Mouse (Mus musculus) cerebellum, adult 2 months (tissue): ENCODE results near the gene Gm5965.

ENCODE experiments used
- CTCF ChIP-seq: fragments of 200-500 bp; IDR thresholded peaks from 2 replicates; pipeline ENCODE4 v1.5.1; 2011; ENCODE audit warnings: low read depth, mild to moderate bottlenecking, control low read depth, low read length, moderate library complexity, borderline replicate concordance; ENCODE audit not compliant: insufficient read depth
- POLR2A ChIP-seq: fragments of 200-500 bp; IDR thresholded peaks from 2 replicates; pipeline ENCODE4 v1.6.1; 2011; ENCODE audit warnings: low read length, control low read depth, borderline replicate concordance; ENCODE audit not compliant: insufficient read depth

GRCm38 (mm10) chr16:88823736-88824135 lies 46.0 kb downstream of the Gm5965 start:
- TF ChIP-seq POLR2A (no peak), CTCF (peak; percentile 37; the same call in 1 of the 2 replicates)
